Mouse (Mus musculus): ENCODE data around the gene Eif4enif1. TPM values are rescaled to one million over a fixed set of nuclear protein-coding genes. Genes with fewer than 3 reads are reported as not detected.
"Not testable (repeated sequence)": the region's sequence is repeated elsewhere in the genome, so short reads cannot be mapped to it uniquely, and the experiment has no call there.

Eif4enif1 gene
- total RNA-seq (2021), result 10 to 100 TPM; 62.0 to 64.2 TPM

DNA sequence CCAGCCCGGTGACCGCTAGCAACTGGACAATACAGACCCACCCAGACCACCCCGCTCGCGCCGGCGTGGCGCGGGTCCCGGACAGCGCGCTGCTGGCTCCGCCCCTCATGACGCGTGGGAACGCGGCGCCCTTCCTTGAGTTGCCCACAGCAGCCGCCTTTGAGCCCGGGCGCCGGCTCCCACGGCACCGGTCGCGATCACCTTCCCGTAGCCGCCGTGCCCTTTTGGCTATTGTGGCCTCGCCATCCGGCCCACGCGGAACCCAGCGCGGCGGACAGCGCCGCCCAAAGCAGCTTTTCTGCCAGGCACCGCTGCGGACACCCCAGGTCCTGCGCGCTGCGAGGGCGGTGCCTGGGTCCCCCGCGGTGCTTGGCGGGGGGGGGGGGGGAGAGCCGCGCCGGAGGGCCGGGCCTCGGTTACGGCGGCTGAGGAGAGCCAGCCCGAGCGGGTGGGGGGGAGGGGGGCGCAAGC, at the start of gene Eif4enif1:
TSS of gene Eif4enif1 (plus strand) at position 162 of the 471 bp plus-strand sequence.
- peak; percentile 95 for DNase-seq

DNA sequence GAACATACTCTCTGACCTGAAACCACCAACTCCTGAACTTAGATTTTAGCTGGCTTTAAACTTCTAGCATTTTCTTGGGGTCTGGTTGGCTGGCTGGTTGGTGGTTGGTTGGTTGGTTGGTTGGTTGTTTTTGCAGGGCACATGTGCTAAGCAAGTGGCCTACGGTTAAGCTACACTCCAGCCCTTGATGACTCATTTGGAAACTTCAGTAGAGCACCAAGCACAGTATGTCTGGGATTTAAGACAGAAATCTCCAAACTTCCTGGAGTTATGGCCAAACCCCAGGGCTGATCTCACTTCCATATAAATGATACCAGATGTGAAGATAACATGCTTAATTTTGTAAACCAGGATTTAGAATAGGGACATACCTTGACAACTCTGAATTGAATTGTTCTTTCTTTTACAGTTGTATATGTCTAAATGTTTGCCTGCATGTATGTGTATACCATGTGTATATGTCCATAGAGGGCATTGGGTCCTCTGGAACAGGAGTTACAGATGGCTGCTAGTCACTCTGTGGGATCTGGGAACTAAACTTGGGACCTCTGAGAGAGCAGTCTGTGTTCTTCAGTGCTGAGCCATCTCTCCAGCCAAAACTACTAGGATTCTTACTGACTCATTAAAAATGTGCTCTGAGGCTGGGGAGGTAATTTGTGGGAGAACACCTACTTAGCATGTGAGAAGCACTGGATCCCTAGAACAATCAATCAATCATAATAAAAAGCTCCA, 48.4 kb upstream of the Eif4enif1 start:
- peak; percentile 58 for DNase-seq

GRCm38 (mm10) chr11:3156991-3157390, 45.2 kb upstream of the Eif4enif1 start:
- not testable (repeated sequence) for DNase-seq

GRCm38 (mm10) chr11:3157996-3158395, 44.2 kb upstream of the Eif4enif1 start:
- DNase-seq, result not testable (repeated sequence)

DNA sequence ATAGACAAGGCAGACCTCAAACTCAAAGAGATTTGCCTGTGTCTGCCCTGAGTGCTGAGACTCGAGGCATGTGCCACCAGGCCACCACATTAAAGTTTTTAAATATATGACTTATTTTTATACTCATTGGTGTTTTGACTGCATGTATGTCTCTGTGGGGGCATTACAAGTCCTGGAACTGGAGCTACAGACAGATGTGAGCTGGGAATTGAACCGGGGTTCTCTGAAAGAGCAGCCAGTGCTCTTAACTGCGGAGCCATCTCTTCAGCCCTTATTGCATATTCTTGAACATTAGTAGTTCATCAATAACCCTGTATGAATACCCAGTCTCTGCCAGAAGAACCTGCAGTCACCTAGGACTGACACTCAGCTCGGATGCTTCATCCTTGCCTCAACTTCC, 43.4 kb upstream of the Eif4enif1 start:
- not testable (repeated sequence) for DNase-seq

GRCm38 (mm10) chr11:3161370-3161769, 40.8 kb upstream of the Eif4enif1 start:
- DNase-seq, result peak; percentile 64

GRCm38 (mm10) chr11:3162236-3162897, 39.8 kb upstream of the Eif4enif1 start:
- peak; percentile 62 for DNase-seq

- peak; percentile 53 for DNase-seq
Measured at GRCm38 (mm10) chr11:3163122-3163521, 39.1 kb upstream of the Eif4enif1 start.

DNA sequence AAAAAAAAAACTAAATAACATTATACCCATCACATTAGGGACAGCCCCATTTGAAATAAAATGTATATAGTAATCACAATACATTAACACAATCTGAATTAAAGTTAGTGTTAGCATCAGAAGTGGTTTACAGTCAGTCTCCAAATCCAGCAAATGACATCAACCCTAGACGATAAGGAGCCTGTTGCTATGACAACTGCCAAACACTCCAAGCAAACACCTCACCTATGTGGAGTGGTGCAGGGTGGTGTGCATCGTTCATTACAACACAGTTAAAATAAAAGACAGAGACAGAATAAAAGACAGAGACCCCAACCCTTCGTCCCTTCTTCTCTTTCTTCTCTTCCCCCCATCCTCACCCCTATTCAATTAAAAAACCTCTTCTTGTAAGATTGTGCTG, 38.5 kb upstream of the Eif4enif1 start:
- peak; percentile 38 for DNase-seq

DNA sequence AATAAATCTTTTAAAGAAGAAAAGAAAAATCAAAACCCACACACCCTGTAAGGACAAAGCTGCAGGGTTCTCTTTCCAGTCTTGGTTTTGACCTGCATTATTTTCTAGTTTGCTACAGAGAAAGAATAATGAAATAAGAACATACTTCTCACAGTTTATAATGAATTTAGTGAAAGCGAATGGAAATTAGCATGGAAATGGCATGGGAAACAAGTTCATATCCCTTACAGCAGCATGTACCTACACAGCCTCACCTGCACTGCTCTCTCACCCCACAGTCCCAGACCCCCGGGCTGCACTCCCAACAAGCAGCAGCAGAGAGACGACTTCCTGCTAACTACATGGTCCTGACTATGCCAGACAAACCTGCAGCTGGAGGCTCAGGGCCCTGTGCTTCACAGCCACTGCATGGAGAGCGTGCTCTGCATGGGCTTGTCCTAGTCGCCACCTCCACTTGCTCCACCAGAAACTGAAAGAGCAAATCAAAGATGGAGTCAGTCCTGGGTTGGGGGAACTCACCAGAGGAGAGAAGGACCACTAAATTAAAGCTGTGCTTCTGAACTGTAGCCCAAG, 36.9 kb upstream of the Eif4enif1 start:
- DNase-seq, result not testable (repeated sequence)

- DNase-seq, result not testable (repeated sequence)
Measured at GRCm38 (mm10) chr11:3166321-3166720, 35.9 kb upstream of the Eif4enif1 start.

DNA sequence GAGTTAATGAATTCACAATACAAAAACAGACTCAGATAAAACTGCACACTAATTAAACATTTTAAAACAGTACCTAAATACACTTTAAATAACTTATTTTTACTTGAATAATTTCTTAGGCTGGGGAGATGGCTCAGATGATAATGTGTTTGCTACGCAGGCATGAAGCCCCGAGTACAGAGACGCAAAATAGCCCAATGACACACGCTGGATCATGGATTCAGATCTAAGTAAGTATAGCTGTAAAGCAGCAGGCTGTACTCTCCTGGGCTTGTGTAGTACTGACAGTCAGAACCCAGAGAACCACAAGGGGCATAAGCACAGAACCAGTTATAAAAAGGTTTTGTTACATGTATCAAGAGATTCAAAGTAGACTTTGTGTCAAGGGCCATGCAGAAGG, 35.1 kb upstream of the Eif4enif1 start:
- DNase-seq, result not testable (repeated sequence)

DNA sequence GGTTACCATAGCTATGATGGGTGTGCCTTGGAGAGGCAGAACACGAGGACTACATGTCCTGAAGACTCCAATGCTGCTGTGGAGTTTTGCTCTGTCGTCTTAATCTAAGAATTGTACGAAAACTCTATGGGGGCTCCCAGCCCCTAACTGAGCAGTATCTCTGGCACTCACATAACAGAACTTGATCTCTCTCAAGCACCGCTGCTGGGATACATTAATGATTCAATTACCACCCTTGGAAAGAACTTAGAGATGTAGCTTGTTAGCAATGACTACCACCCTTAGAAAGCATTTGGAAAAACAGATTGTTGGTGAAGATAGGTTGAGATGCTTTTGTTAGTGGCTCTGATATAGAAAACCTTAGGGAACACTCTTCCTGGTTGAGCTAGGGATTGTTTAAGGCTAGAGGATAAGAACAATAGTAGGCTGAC, 34.6 kb upstream of the Eif4enif1 start:
- DNase-seq, result peak; percentile 39

DNA sequence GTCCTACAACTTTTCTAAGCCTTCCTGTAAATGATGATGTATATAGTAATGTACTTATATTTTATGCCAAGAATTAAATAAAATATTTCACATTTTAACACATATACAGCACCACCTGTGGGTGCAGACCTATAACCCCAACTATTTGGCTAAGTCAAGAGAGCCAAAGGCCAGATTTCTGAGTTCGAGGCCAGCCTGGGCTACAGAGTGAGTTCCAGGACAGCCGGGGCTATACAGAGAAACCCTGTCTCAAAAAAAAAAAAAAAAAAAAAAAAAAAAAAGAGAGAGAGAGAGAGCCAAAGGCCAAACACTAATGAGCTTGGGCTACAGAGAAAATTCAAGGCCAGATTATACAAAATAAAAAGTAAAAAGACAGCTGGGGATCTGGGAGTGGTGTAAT, 33.1 kb upstream of the Eif4enif1 start:
- DNase-seq, result peak; percentile 46

GRCm38 (mm10) chr11:3171931-3172330, 30.3 kb upstream of the Eif4enif1 start:
- peak; percentile 46 for DNase-seq

GRCm38 (mm10) chr11:3172526-3172925, 29.7 kb upstream of the Eif4enif1 start:
- DNase-seq, result not testable (repeated sequence)

- DNase-seq, result peak; percentile 70
Measured at GRCm38 (mm10) chr11:3173425-3174318, 28.5 kb upstream of the Eif4enif1 start.

DNA sequence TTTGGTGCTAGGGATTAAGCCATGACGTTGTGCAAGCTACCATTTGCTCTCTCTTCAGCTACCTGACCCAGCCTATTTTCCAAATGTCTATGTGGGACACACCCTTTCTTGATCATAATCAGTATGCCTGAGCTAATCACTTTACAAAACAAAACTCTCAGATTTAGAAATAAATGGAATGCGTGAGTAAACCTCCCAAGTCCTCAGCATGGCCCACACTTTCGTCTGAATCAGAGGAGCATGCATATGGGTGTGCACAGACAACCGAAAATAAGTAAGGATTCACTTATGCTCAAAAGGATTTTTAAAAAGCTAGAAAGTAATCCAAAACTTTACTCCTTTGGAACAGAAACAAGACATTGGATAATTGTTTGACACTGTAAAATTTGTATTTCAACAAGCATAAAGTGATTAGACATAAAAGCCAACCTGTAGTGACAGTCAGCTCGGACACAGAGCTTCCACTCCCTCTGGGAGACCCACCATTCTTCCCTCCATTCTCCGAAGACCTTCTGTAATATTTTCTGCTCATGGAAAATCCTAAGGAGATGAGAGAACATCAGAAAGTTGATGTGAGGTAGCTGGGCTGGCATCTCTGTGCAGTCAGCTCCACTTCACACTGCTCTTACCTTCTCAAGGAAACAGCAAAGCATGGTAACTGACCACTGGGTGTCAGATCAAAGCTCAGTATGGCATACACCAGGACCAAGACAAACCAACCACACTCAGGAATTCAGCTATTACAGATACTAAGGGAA, 23.0 kb upstream of the Eif4enif1 start:
- peak; percentile 46 for DNase-seq

- DNase-seq, result peak; percentile 38
Measured at GRCm38 (mm10) chr11:3179726-3180092, 22.5 kb upstream of the Eif4enif1 start.

- DNase-seq, result not testable (repeated sequence)
Measured at GRCm38 (mm10) chr11:3180510-3181160, 21.6 kb upstream of the Eif4enif1 start.

DNA sequence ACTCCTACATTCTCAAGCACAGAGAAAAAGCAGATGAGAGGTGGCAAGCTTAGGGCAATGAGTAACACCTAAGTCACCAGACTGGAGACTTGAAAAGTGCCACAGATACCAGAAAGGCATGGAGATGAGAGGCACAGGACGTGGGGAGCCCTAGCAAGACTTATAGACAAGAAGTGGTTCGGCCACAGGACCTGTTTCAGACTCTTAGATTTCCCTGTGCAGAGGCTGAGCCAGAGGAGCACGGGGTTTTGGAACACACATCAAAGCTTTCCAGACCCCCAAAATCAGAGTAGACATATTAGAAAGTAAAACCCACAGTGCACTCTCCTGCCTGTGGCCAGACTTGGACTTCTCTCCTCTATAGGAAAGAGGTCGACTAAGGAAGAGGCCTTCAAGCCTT, 20.9 kb upstream of the Eif4enif1 start:
- peak; percentile 71 for DNase-seq
